Mouse (Mus musculus) embryonic facial prominence, embryonic 10.5 days (tissue): ENCODE measurements around the gene Fat3. TPM values are rescaled to one million over a fixed set of nuclear protein-coding genes. Genes with fewer than 3 reads are reported as not detected.

ENCODE experiments used
- DNase-seq: peaks from one replicate; pipeline ENCODE4 v3.0.0-alpha.2; 2017; ENCODE audit warnings: low spot score
- H3K27ac ChIP-seq: fragments of 300-500 bp; sonication (generic); replicated peaks from 2 replicates; pipeline ENCODE4 v1.5.1; 2016; ENCODE audit warnings: mild to moderate bottlenecking
- H3K27me3 ChIP-seq: fragments of 300-500 bp; sonication (generic); replicated peaks from 2 replicates; pipeline ENCODE4 v1.6.1; 2016; ENCODE audit warnings: low read depth, mild to moderate bottlenecking; ENCODE audit not compliant: poor library complexity, severe bottlenecking
- H3K36me3 ChIP-seq: fragments of 300-500 bp; sonication (generic); replicated peaks from 2 replicates; pipeline ENCODE4 v1.6.1; 2016; ENCODE audit warnings: mild to moderate bottlenecking, moderate library complexity
- H3K4me1 ChIP-seq: fragments of 300-500 bp; sonication (generic); 2 replicates; pipeline ENCODE4 v1.6.1; 2016
- H3K4me3 ChIP-seq: fragments of 300-500 bp; sonication (generic); 2 replicates; pipeline ENCODE4 v1.5.1; 2016; ENCODE audit warnings: mild to moderate bottlenecking, moderate library complexity
- H3K9me3 ChIP-seq: fragments of 300-500 bp; sonication (generic); 2 replicates; pipeline ENCODE4 v1.6.1; 2016; ENCODE audit warnings: mild to moderate bottlenecking
- WGBS: fragments of 180-500 bp; shearing (Covaris S2); methylation state at CpG from one replicate; pipeline ENCODE4 v1.1.7; 2016; 5-methylcytosine and 5-hydroxymethylcytosine counted together
- polyA plus RNA-seq: library from polyadenylated mRNA; unstranded; fragments of >200 nt; fragmentation: Nextera tagmentation; extraction: Ambion mirVana; gene quantifications from 2 replicates; pipeline ENCODE4 v1.2.1, GENCODE M21; 2016

Gene Fat3
- polyA plus RNA-seq, 1 experiment from 2014 or later: 2.8 TPM

DNA sequence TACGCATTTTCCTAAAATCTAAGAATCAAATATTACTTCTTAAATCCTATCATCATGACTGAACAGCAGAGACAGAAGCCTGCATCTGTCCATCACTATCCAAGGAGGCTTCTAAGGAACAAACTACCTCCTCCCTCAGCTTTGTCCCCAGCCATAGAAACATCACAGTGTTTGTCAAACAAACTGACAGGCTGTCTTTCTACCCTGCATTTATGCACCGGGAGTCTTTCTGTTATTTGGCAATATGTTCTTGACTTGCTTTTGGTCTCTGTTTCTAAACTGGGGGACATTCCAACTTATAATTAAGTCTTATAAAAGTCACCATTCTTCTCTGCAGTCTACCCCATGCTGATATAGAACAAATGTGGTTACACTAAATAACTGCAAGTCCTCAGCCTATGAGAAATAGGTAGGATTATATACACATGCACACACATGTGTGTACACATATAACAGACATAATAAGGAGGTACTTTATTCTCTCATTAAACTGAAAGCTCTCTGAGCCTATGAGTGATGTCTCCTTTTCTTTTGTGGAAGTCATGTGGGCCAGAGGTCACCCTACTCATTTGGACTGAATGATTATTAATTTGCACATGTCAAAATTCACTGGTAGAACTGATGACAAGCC, 244.4 kb downstream of the Fat3 start:
- H3K27ac ChIP-seq: no peak overlapping the region
- no peaks in the 10 kb centered on the region for H3K27me3 ChIP-seq
- H3K36me3 ChIP-seq: no peaks in the 10 kb centered on the region
- no peak overlapping the region for H3K4me3 ChIP-seq
- 82% methylated on average over 2 of the region's 2 CpGs for WGBS
- no peaks in the 10 kb centered on the region for H3K4me1 ChIP-seq
- H3K9me3 ChIP-seq: no peaks in the 10 kb centered on the region
- no peak for DNase-seq

DNA sequence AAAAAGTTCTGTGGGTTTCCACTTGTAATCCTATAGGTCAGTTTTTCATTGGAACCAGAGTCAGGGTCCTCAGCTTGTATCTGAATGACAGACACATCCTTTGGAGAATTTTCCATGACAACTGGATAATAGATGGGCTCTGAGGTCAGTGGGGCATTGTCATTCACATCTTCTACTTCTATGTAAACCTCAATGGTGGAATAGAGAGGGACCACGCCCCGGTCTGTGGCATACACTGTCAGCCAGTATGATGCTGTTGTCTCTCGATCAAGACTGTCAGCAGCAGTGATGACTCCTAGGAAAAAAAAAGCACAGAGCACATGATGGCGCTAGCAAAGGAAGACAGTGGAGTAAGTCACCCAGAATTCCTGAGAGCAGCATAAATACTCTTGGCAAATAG, 254.3 kb downstream of the Fat3 start:
- no peak for DNase-seq
- no peaks in the 10 kb centered on the region for H3K4me1 ChIP-seq
- 86% methylated on average over 4 of the region's 4 CpGs for WGBS
- H3K27ac ChIP-seq: no peak overlapping the region
- no peaks in the 10 kb centered on the region for H3K9me3 ChIP-seq
- H3K4me3 ChIP-seq: no peak overlapping the region
- no peaks in the 10 kb centered on the region for H3K36me3 ChIP-seq
- no peaks in the 10 kb centered on the region for H3K27me3 ChIP-seq

- H3K36me3 ChIP-seq: no peaks in the 10 kb centered on the region
- no peaks in the 10 kb centered on the region for H3K27me3 ChIP-seq
- peak overlapping the region; percentile 61 for H3K27ac ChIP-seq
- no peak overlapping the region for H3K4me3 ChIP-seq
- WGBS: 56% methylated on average over 4 of the region's 4 CpGs
- DNase-seq: no peak
- peaks cover 25% of the 10 kb centered on the region for H3K4me1 ChIP-seq
- H3K9me3 ChIP-seq: no peaks in the 10 kb centered on the region
Measured at GRCm38 (mm10) chr9:16231575-16231974, 269.5 kb downstream of the Fat3 start.

GRCm38 (mm10) chr9:16228919-16229318, 272.2 kb downstream of the Fat3 start:
- Histone ChIP-seq H3K36me3 (no peaks in the 10 kb centered on the region), H3K27ac (no peak overlapping the region), H3K27me3 (no peaks in the 10 kb centered on the region), H3K4me1 (peaks cover 25% of the 10 kb centered on the region), H3K4me3 (no peak overlapping the region), H3K9me3 (no peaks in the 10 kb centered on the region)
- no peak for DNase-seq
- WGBS: 80% methylated on average over 5 of the region's 5 CpGs

DNA sequence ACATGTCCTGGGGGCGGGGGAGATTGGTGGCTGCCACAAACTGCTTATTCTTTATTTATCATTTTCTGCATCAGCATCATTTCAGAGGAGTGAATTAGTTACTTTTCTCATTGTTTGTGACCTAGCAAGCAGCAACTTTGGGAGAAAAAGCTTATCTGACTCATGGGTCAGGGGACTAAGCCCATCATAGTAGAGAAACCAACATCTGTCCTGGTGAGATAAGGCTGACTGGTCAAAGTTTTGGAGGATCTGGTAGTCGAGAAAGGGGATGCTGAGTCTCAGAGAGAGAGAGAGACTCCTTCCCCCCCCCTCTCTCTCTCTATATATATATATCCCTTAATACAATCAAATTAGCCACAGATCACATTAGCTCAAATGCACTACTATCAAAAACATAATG, 273.7 kb downstream of the Fat3 start:
- WGBS: 59% methylated on average over 2 of the region's 2 CpGs
- H3K4me1 ChIP-seq: peaks cover 25% of the 10 kb centered on the region
- no peaks in the 10 kb centered on the region for H3K36me3 ChIP-seq
- no peak overlapping the region for H3K4me3 ChIP-seq
- no peak for DNase-seq
- no peaks in the 10 kb centered on the region for H3K9me3 ChIP-seq
- no peak overlapping the region for H3K27ac ChIP-seq
- no peaks in the 10 kb centered on the region for H3K27me3 ChIP-seq

GRCm38 (mm10) chr9:16226545-16226944, 274.5 kb downstream of the Fat3 start:
- H3K4me1 ChIP-seq: peaks cover 17% of the 10 kb centered on the region
- H3K27ac ChIP-seq: no peak overlapping the region
- H3K4me3 ChIP-seq: no peak overlapping the region
- no peaks in the 10 kb centered on the region for H3K27me3 ChIP-seq
- DNase-seq: no peak
- H3K9me3 ChIP-seq: no peaks in the 10 kb centered on the region
- H3K36me3 ChIP-seq: no peaks in the 10 kb centered on the region

GRCm38 (mm10) chr9:16221885-16222284, 279.2 kb downstream of the Fat3 start:
- Histone ChIP-seq H3K36me3 (no peaks in the 10 kb centered on the region), H3K4me3 (no peak overlapping the region), H3K9me3 (no peaks in the 10 kb centered on the region), H3K4me1 (no peaks in the 10 kb centered on the region), H3K27ac (no peak overlapping the region), H3K27me3 (no peaks in the 10 kb centered on the region)
- DNase-seq: no peak
- WGBS: 63% methylated on average over 5 of the region's 5 CpGs

DNA sequence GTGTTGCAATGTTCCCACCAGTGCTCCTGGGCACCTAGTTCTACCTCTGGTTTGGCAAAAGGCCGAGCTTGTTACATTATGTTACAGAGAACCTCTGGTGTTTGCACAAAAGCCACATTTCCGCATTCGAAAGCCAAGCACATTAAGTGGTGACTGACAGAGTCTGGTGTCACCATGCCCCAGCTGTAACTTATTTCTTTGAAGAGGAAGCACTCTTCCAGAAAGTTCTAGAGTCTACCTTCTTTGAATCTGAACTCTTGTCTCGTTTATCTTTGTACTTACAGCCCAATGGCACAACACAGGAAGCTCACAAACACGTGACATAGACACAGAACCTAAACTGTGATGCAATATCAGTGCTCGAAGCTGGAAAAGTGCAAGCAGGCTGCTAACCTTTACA, 284.9 kb downstream of the Fat3 start:
- WGBS: 69% methylated on average over 6 of the region's 6 CpGs

DNA sequence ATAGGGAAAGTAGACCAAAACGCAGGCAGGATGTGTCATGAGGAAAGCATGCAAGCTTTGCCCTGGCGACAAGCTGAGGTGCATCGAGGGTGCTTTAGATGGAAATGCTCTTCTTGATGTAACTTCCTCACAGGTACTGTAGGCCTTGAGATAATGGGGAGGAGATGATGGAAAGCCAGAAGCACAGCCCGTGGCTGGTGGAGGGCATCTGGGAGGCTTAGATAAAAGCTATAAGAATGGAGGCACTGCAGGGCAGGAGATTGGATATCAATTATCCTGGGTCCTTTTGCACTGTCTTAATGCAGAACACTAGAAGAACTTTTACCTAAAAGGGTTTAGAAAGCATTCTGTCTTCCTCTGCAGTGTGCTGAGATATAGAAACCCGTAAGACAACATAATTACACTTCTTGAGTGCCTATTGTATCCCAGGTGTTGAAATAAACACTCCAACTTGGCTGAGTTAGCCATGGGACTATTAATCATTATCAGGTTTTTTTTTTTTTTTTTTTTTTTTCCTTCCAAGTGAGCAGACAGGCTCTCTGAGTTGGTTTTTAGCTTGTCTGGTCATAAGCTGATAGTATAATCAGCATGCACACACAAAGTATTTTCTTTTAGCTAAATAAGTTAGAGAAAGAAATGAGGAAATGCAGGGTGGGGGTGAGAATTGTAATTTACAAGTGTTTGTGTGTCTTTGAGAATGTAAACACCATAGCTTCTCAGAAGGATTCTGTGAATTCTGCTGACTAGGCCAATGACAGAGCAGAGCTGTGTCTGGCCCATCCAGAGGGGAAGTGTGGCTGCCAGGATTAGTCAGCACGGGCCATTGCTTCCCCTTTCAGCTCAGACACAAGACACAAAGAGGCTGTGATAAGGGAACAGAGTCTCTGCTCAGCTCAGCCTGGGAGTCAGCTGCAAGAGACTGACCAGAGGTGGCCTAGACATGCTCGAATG, 286.1 kb downstream of the Fat3 start:
- no peak overlapping the region for H3K4me3 ChIP-seq
- WGBS: 59% methylated on average over 7 of the region's 7 CpGs
- peaks cover 17% of the 10 kb centered on the region for H3K4me1 ChIP-seq
- H3K36me3 ChIP-seq: no peaks in the 10 kb centered on the region
- DNase-seq: peak; percentile 37
- no peaks in the 10 kb centered on the region for H3K9me3 ChIP-seq
- H3K27me3 ChIP-seq: no peaks in the 10 kb centered on the region
- 0 out of 2 replicates have a peak overlapping the region, but pooled peaks have one; percentile 19 for H3K27ac ChIP-seq

More for the DNA sequence above, 284.9 kb downstream of the Fat3 start:
- Histone ChIP-seq H3K27me3 (no peaks in the 10 kb centered on the region), H3K4me3 (no peak overlapping the region), H3K27ac (no peak overlapping the region), H3K36me3 (no peaks in the 10 kb centered on the region), H3K4me1 (peaks cover 17% of the 10 kb centered on the region), H3K9me3 (no peaks in the 10 kb centered on the region)
- DNase-seq: no peak

DNA sequence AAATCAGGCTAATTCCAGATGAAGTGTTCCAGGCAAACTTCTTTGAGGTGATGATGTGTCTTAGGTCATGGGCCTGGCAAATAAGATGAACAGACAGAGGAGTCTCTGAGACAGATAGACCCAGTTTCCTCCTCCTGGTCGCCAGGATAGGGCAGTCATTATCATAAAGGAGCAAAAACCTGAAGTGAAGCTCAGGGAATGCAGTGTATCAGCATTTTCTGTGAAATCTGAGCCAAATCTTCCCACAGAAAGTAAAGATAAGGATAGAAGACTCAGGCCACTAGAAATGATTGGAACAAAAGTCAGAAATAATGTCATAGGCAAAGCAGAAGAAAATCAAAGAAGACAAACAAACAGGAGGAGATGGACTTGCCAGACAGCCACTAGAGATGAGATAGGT, 287.8 kb downstream of the Fat3 start:
- Histone ChIP-seq H3K9me3 (no peaks in the 10 kb centered on the region), H3K27ac (no peak overlapping the region), H3K4me3 (no peak overlapping the region), H3K36me3 (no peaks in the 10 kb centered on the region), H3K4me1 (peaks cover 17% of the 10 kb centered on the region), H3K27me3 (no peaks in the 10 kb centered on the region)
- 53% methylated on average over 1 of the region's 1 CpGs for WGBS
- DNase-seq: no peak

GRCm38 (mm10) chr9:16212628-16213027, 288.5 kb downstream of the Fat3 start:
- WGBS: 74% methylated on average over 3 of the region's 3 CpGs
- H3K4me1 ChIP-seq: peaks cover 17% of the 10 kb centered on the region
- H3K27ac ChIP-seq: no peak overlapping the region

GRCm38 (mm10) chr9:16212163-16212562, 288.9 kb downstream of the Fat3 start:
- WGBS: 86% methylated on average over 4 of the region's 4 CpGs

More at GRCm38 (mm10) chr9:16212628-16213027, 288.5 kb downstream of the Fat3 start:
- Histone ChIP-seq H3K9me3 (no peaks in the 10 kb centered on the region), H3K4me3 (no peak overlapping the region), H3K27me3 (no peaks in the 10 kb centered on the region), H3K36me3 (no peaks in the 10 kb centered on the region)
- DNase-seq: no peak

GRCm38 (mm10) chr9:16211468-16211867, 289.6 kb downstream of the Fat3 start:
- no peaks in the 10 kb centered on the region for H3K36me3 ChIP-seq
- peaks cover 17% of the 10 kb centered on the region for H3K4me1 ChIP-seq
- 75% methylated on average over 3 of the region's 3 CpGs for WGBS
- no peaks in the 10 kb centered on the region for H3K9me3 ChIP-seq
- no peak for DNase-seq
- no peaks in the 10 kb centered on the region for H3K27me3 ChIP-seq
- no peak overlapping the region for H3K4me3 ChIP-seq
- H3K27ac ChIP-seq: no peak overlapping the region

More at GRCm38 (mm10) chr9:16212163-16212562, 288.9 kb downstream of the Fat3 start:
- H3K27me3 ChIP-seq: no peaks in the 10 kb centered on the region
- no peaks in the 10 kb centered on the region for H3K36me3 ChIP-seq
- H3K4me3 ChIP-seq: no peak overlapping the region
- DNase-seq: no peak
- H3K4me1 ChIP-seq: peaks cover 17% of the 10 kb centered on the region
- H3K9me3 ChIP-seq: no peaks in the 10 kb centered on the region
- H3K27ac ChIP-seq: no peak overlapping the region
